Mouse (Mus musculus) lung, embryonic 15.5 days (tissue): ENCODE measurements around the gene Wdhd1. TPM values are rescaled to one million over a fixed set of nuclear protein-coding genes. Genes with fewer than 3 reads are reported as not detected.

Experiments used
- ATAC-seq: fragments of 200-750 bp; cut with Nextera tagmentation; 2 replicates; pipeline ENCODE4 v1.8.0; 2017; ENCODE audit warnings: moderate number of reproducible peaks, borderline replicate concordance; ENCODE audit not compliant: low FRiP score, low TSS enrichment; ENCODE audit errors: extremely low read depth
- H3K27ac ChIP-seq: fragments of 300-500 bp; sonication (generic); 2 replicates; pipeline ENCODE4 v1.5.1; 2015; ENCODE audit warnings: moderate library complexity, mild to moderate bottlenecking, inconsistent platforms
- H3K27me3 ChIP-seq: fragments of 300-500 bp; sonication (generic); 2 replicates; pipeline ENCODE4 v1.6.1; 2015; ENCODE audit warnings: inconsistent platforms
- H3K36me3 ChIP-seq: fragments of 300-500 bp; sonication (generic); 2 replicates; pipeline ENCODE4 v1.6.1; 2015; ENCODE audit warnings: inconsistent platforms
- H3K4me1 ChIP-seq: fragments of 300-500 bp; sonication (generic); 2 replicates; pipeline ENCODE4 v1.6.1; 2015; ENCODE audit warnings: inconsistent platforms
- H3K4me2 ChIP-seq: fragments of 300-500 bp; sonication (generic); 2 replicates; pipeline ENCODE4 v1.6.1; 2015; ENCODE audit warnings: inconsistent platforms, mild to moderate bottlenecking, moderate library complexity
- H3K4me3 ChIP-seq: fragments of 300-500 bp; sonication (generic); 2 replicates; pipeline ENCODE4 v1.5.1; 2015; ENCODE audit warnings: mild to moderate bottlenecking, inconsistent platforms
- H3K9ac ChIP-seq: fragments of 300-500 bp; sonication (generic); 2 replicates; pipeline ENCODE4 v1.6.1; 2015; ENCODE audit warnings: inconsistent platforms
- H3K9me3 ChIP-seq: fragments of 300-500 bp; sonication (generic); 2 replicates; pipeline ENCODE4 v1.6.1; 2016; ENCODE audit warnings: inconsistent platforms
- WGBS: fragments of 180-500 bp; shearing (Covaris S2); methylation state at CpG from one replicate; pipeline ENCODE4 v1.1.7; 2015; 5-methylcytosine and 5-hydroxymethylcytosine counted together
- polyA plus RNA-seq: library from polyadenylated mRNA; unstranded; fragments of >200 nt; fragmentation: Nextera tagmentation; extraction: Ambion mirVana; gene quantifications from 2 replicates; pipeline ENCODE4 v1.2.1, GENCODE M21; 2015

Wdhd1 gene
- polyA plus RNA-seq, 1 experiment from 2014 or later = 38.3 TPM

GRCm38 (mm10) chr14:47218766-47219606 is 57.7 kb downstream of the Wdhd1 start:
- 82% methylated on average over 9 of the region's 9 CpGs for WGBS

GRCm38 (mm10) chr14:47216541-47216940 is 60.1 kb downstream of the Wdhd1 start:
- Histone ChIP-seq H3K27ac (no peak overlapping the region), H3K4me1 (no peaks in the 10 kb centered on the region), H3K36me3 (no peaks in the 10 kb centered on the region), H3K27me3 (no peaks in the 10 kb centered on the region), H3K9me3 (no peaks in the 10 kb centered on the region), H3K4me3 (no peak overlapping the region), H3K4me2 (no peak overlapping the region), H3K9ac (no peak overlapping the region)
- ATAC-seq = no peak
- 76% methylated on average over 2 of the region's 2 CpGs for WGBS

More at GRCm38 (mm10) chr14:47218766-47219606, 57.7 kb downstream of the Wdhd1 start:
- no peaks in the 10 kb centered on the region for H3K4me1 ChIP-seq
- H3K4me3 ChIP-seq = no peak overlapping the region
- no peaks in the 10 kb centered on the region for H3K9me3 ChIP-seq
- H3K9ac ChIP-seq = no peak overlapping the region
- no peak overlapping the region for H3K27ac ChIP-seq
- H3K27me3 ChIP-seq = no peaks in the 10 kb centered on the region
- H3K4me2 ChIP-seq = no peak overlapping the region
- no peaks in the 10 kb centered on the region for H3K36me3 ChIP-seq
- no peak for ATAC-seq

- Histone ChIP-seq H3K36me3 (no peaks in the 10 kb centered on the region), H3K9ac (no peak overlapping the region), H3K4me2 (no peak overlapping the region), H3K4me1 (no peaks in the 10 kb centered on the region), H3K27me3 (no peaks in the 10 kb centered on the region), H3K9me3 (no peaks in the 10 kb centered on the region), H3K4me3 (no peak overlapping the region), H3K27ac (no peak overlapping the region)
- no peak for ATAC-seq
- 75% methylated on average over 5 of the region's 5 CpGs for WGBS
Observed at GRCm38 (mm10) chr14:47214367-47214766, 62.3 kb downstream of the Wdhd1 start.

GRCm38 (mm10) chr14:47213305-47213704 is 63.4 kb downstream of the Wdhd1 start:
- WGBS = 76% methylated on average over 4 of the region's 4 CpGs
- Histone ChIP-seq H3K4me3 (no peak overlapping the region), H3K4me1 (no peaks in the 10 kb centered on the region), H3K36me3 (no peaks in the 10 kb centered on the region), H3K9me3 (no peaks in the 10 kb centered on the region), H3K27me3 (no peaks in the 10 kb centered on the region), H3K4me2 (no peak overlapping the region), H3K9ac (no peak overlapping the region), H3K27ac (no peak overlapping the region)
- no peak for ATAC-seq

GRCm38 (mm10) chr14:47209669-47210164 is 66.9 kb downstream of the Wdhd1 start:
- no peak overlapping the region for H3K27ac ChIP-seq
- no peak for ATAC-seq
- no peaks in the 10 kb centered on the region for H3K4me1 ChIP-seq
- no peaks in the 10 kb centered on the region for H3K9me3 ChIP-seq
- H3K4me3 ChIP-seq = no peak overlapping the region
- H3K36me3 ChIP-seq = no peaks in the 10 kb centered on the region
- no peak overlapping the region for H3K9ac ChIP-seq
- H3K27me3 ChIP-seq = no peaks in the 10 kb centered on the region
- WGBS = 84% methylated on average over 4 of the region's 4 CpGs
- H3K4me2 ChIP-seq = no peak overlapping the region

GRCm38 (mm10) chr14:47208564-47209493 is 67.8 kb downstream of the Wdhd1 start:
- ATAC-seq = no peak
- Histone ChIP-seq H3K36me3 (no peaks in the 10 kb centered on the region), H3K4me3 (no peak overlapping the region), H3K4me2 (no peak overlapping the region), H3K4me1 (no peaks in the 10 kb centered on the region), H3K9ac (no peak overlapping the region), H3K9me3 (no peaks in the 10 kb centered on the region), H3K27ac (no peak overlapping the region), H3K27me3 (no peaks in the 10 kb centered on the region)
- 82% methylated on average over 12 of the region's 12 CpGs for WGBS

- 85% methylated on average over 3 of the region's 3 CpGs for WGBS
- no peak overlapping the region for H3K27ac ChIP-seq
- H3K4me2 ChIP-seq = no peak overlapping the region
- H3K4me1 ChIP-seq = no peaks in the 10 kb centered on the region
- no peaks in the 10 kb centered on the region for H3K9me3 ChIP-seq
- no peak overlapping the region for H3K4me3 ChIP-seq
- no peak overlapping the region for H3K9ac ChIP-seq
- H3K27me3 ChIP-seq = no peaks in the 10 kb centered on the region
- no peaks in the 10 kb centered on the region for H3K36me3 ChIP-seq
- no peak for ATAC-seq
Observed at GRCm38 (mm10) chr14:47206601-47207000, 70.1 kb downstream of the Wdhd1 start.

- 83% methylated on average over 5 of the region's 5 CpGs for WGBS
- Histone ChIP-seq H3K9ac (no peak overlapping the region), H3K27ac (no peak overlapping the region), H3K9me3 (no peaks in the 10 kb centered on the region), H3K36me3 (no peaks in the 10 kb centered on the region), H3K4me2 (no peak overlapping the region), H3K4me1 (no peaks in the 10 kb centered on the region), H3K4me3 (no peak overlapping the region), H3K27me3 (no peaks in the 10 kb centered on the region)
- ATAC-seq = no peak
Observed at GRCm38 (mm10) chr14:47205270-47205972, 71.2 kb downstream of the Wdhd1 start.

GRCm38 (mm10) chr14:47197340-47197739 is 79.3 kb downstream of the Wdhd1 start:
- 77% methylated on average over 3 of the region's 3 CpGs for WGBS
- Histone ChIP-seq H3K4me1 (no peaks in the 10 kb centered on the region), H3K4me2 (no peak overlapping the region), H3K27ac (no peak overlapping the region), H3K36me3 (no peaks in the 10 kb centered on the region), H3K27me3 (no peaks in the 10 kb centered on the region), H3K9ac (no peak overlapping the region), H3K9me3 (no peaks in the 10 kb centered on the region), H3K4me3 (no peak overlapping the region)
- no peak for ATAC-seq

GRCm38 (mm10) chr14:47196711-47197110 is 79.9 kb downstream of the Wdhd1 start:
- H3K36me3 ChIP-seq = no peaks in the 10 kb centered on the region
- ATAC-seq = no peak
- no peak overlapping the region for H3K9ac ChIP-seq
- no peak overlapping the region for H3K27ac ChIP-seq
- H3K4me3 ChIP-seq = no peak overlapping the region
- 62% methylated on average over 8 of the region's 8 CpGs for WGBS
- no peaks in the 10 kb centered on the region for H3K4me1 ChIP-seq
- H3K4me2 ChIP-seq = no peak overlapping the region
- no peaks in the 10 kb centered on the region for H3K27me3 ChIP-seq
- no peaks in the 10 kb centered on the region for H3K9me3 ChIP-seq

GRCm38 (mm10) chr14:47194096-47194495 is 82.6 kb downstream of the Wdhd1 start:
- H3K9me3 ChIP-seq = no peaks in the 10 kb centered on the region
- H3K4me2 ChIP-seq = no peak overlapping the region
- H3K9ac ChIP-seq = no peak overlapping the region
- no peaks in the 10 kb centered on the region; the same call in 1 of the 2 replicates for H3K27me3 ChIP-seq
- H3K4me3 ChIP-seq = no peak overlapping the region
- H3K36me3 ChIP-seq = no peaks in the 10 kb centered on the region
- H3K27ac ChIP-seq = no peak overlapping the region
- no peaks in the 10 kb centered on the region for H3K4me1 ChIP-seq
- 45% methylated on average over 4 of the region's 4 CpGs for WGBS
- ATAC-seq = no peak
